Mouse (Mus musculus) intestine, postnatal 0 days (tissue): ENCODE data around the gene Ciao2b. TPM values are rescaled to one million over a fixed set of nuclear protein-coding genes. Genes with fewer than 3 reads are reported as not detected.
A peak's percentile ranks its signal among the peaks of the same experiment; 100 is the strongest.

Source experiments
- ATAC-seq: fragments of 200-750 bp; cut with Nextera tagmentation; 2 replicates; pipeline ENCODE4 v1.8.0; 2017; ENCODE audit warnings: mild to moderate bottlenecking, moderate TSS enrichment, moderate library complexity
- H3K27ac ChIP-seq: fragments of 300-500 bp; sonication (generic); 2 replicates; pipeline ENCODE4 v1.5.1; 2014; ENCODE audit warnings: mild to moderate bottlenecking, low read depth, low read length, moderate library complexity
- H3K27me3 ChIP-seq: fragments of 300-500 bp; sonication (generic); replicated peaks from 2 replicates; pipeline ENCODE4 v1.6.1; 2014; ENCODE audit warnings: low read length, mixed read lengths; ENCODE audit not compliant: control insufficient read depth, insufficient read depth
- H3K36me3 ChIP-seq: fragments of 300-500 bp; sonication (generic); 2 replicates; pipeline ENCODE4 v1.6.1; 2014; ENCODE audit warnings: mild to moderate bottlenecking, moderate library complexity; ENCODE audit not compliant: control insufficient read depth, insufficient read depth
- H3K4me1 ChIP-seq: fragments of 300-500 bp; sonication (generic); replicated peaks from 2 replicates; pipeline ENCODE4 v1.6.1; 2014; ENCODE audit warnings: antibody characterized with exemption, low read length, mixed read lengths; ENCODE audit not compliant: control insufficient read depth, insufficient read depth
- H3K4me2 ChIP-seq: fragments of 300-500 bp; sonication (generic); replicated peaks from 2 replicates; pipeline ENCODE4 v1.6.1; 2014; ENCODE audit warnings: low read depth, mild to moderate bottlenecking, moderate library complexity
- H3K4me3 ChIP-seq: fragments of 300-500 bp; sonication (generic); 2 replicates; pipeline ENCODE4 v1.5.1; 2014; ENCODE audit warnings: low read depth, low read length
- H3K9ac ChIP-seq: fragments of 300-500 bp; sonication (generic); 2 replicates; pipeline ENCODE4 v1.6.1; 2014; ENCODE audit warnings: mild to moderate bottlenecking, low read depth, low read length
- H3K9me3 ChIP-seq: fragments of 300-500 bp; sonication (generic); 2 replicates; pipeline ENCODE4 v1.6.1; 2016; ENCODE audit warnings: mixed run types; ENCODE audit not compliant: control insufficient read depth
- CTCF ChIP-seq: sonication (generic); IDR thresholded peaks from 2 replicates; pipeline ENCODE4 v1.5.1; 2016; ENCODE audit warnings: low read depth, mild to moderate bottlenecking, control low read depth, antibody characterized with exemption, moderate library complexity
- WGBS: fragments of 180-500 bp; shearing (Covaris S2); extraction: QIAGEN DNeasy Blood & Tissue Kit; methylation state at CpG from one replicate; pipeline ENCODE4 v1.1.7; 2014; 5-methylcytosine and 5-hydroxymethylcytosine counted together
- polyA plus RNA-seq: library from polyadenylated mRNA; unstranded; fragments of >200 nt; fragmentation: Nextera tagmentation; extraction: Ambion mirVana; gene quantifications from 2 replicates; pipeline ENCODE4 v1.2.1, GENCODE M21; 2015

Gene Ciao2b
- polyA plus RNA-seq, 1 experiment from 2014 or later: 60.6 TPM

DNA sequence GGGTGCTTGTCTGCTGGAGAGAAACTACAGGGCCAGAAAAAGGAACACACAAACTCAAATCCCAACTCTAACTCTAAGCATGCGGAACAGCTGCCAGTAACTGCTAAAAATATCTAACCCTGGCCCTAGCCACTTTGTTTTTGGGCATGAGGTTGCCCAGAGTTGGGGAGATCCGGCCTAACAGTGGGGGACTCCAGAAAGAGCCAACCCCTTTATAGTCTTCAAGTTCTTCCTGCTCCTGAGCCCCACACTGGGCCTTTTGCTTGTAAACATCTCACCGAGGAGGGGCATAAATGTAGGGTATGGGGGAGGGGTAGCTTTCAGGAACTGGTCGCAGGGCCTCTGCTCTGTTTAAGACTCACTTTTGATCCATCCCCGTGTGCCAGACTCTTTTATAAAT is 9.8 kb downstream of the Ciao2b start:
- Histone ChIP-seq H3K27me3 (peaks cover 22% of the 10 kb centered on the region; the same call in 1 of the 2 replicates), H3K27ac (no peak overlapping the region; the same call in 1 of the 2 replicates), H3K4me2 (peak overlapping the region; percentile 60), H3K4me1 (0 out of 2 replicates have a peak, but pooled peaks cover 5% of the 10 kb centered on the region), H3K4me3 (peak overlapping the region; percentile 31; the same call in 1 of the 2 replicates), H3K36me3 (peaks cover 4% of the 10 kb centered on the region; the same call in 1 of the 2 replicates), H3K9me3 (no peaks in the 10 kb centered on the region), H3K9ac (no peak overlapping the region)
- ATAC-seq: no peak
- 40% methylated on average over 5 of the region's 5 CpGs for WGBS
- TF ChIP-seq CTCF: no peak

DNA sequence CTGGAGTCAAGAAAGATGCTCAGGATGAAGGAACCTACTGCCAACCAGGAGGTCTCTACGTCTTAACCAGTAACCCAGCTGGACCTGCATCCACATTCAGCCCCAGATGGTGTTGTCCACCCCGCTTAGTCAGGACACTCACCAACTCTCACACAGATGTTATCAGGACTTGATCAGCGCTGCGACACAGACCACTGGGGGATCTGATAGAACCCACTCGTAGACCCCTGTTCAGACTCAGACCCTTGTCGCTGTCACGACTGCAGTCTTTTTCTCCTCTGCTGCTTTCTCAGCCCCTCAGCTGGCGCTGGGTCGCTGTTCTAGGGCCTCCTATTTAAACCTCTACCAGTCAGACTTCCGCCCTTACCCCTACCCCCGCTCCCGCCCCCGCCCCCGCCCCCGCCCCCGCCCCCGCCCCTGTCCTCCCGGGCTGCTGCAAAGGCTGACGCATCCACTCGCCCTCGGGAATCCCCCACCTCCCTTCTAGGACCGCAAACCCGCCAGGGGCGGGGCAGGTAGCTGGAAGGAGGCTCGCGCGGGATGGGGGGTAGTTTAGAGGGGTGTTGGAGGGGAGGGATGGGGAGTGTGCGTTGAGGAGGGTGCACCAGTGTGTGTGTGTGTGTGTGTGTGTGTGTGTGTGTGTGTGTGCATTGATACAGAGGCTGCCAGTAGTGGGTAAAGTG is 10.6 kb downstream of the Ciao2b start, which contains the start of gene Rrad:
Rrad (minus strand) TSS at position 347 of the 683 bp plus-strand sequence.
- peak; percentile 32; the same call in 1 of the 2 replicates for ATAC-seq
- TF ChIP-seq CTCF: no peak
- Histone ChIP-seq H3K4me3 (peak within 1 kb of the TSS; percentile 31), H3K27ac (no peak within 1 kb of the TSS; the same call in 1 of the 2 replicates), H3K9ac (peak within 1 kb of the TSS; percentile 24; the same call in 1 of the 2 replicates), H3K4me2 (peak within 1 kb of the TSS; percentile 60), H3K9me3 (no peaks in the 10 kb centered on the region), H3K4me1 (0 out of 2 replicates have a peak, but pooled peaks cover 5% of the 10 kb centered on the region), H3K36me3 (peaks cover 4% of the 10 kb centered on the region; the same call in 1 of the 2 replicates), H3K27me3 (peaks cover 22% of the 10 kb centered on the region; the same call in 1 of the 2 replicates)
- 2% methylated on average over 26 of the region's 28 CpGs for WGBS

GRCm38 (mm10) chr8:104630574-104630973 is 11.2 kb downstream of the Ciao2b start:
- H3K4me1 ChIP-seq: 0 out of 2 replicates have a peak, but pooled peaks cover 5% of the 10 kb centered on the region
- peaks cover 22% of the 10 kb centered on the region; the same call in 1 of the 2 replicates for H3K27me3 ChIP-seq
- no peaks in the 10 kb centered on the region for H3K9me3 ChIP-seq
- peak overlapping the region; percentile 60 for H3K4me2 ChIP-seq
- H3K9ac ChIP-seq: peak overlapping the region; percentile 24; the same call in 1 of the 2 replicates
- H3K27ac ChIP-seq: no peak overlapping the region
- ATAC-seq: peak; percentile 33; the same call in 1 of the 2 replicates
- H3K36me3 ChIP-seq: peaks cover 3% of the 10 kb centered on the region; the same call in 1 of the 2 replicates
- WGBS: 3% methylated on average over 36 of the region's 36 CpGs
- TF ChIP-seq CTCF: peak; percentile 35
- peak overlapping the region; percentile 31 for H3K4me3 ChIP-seq

DNA sequence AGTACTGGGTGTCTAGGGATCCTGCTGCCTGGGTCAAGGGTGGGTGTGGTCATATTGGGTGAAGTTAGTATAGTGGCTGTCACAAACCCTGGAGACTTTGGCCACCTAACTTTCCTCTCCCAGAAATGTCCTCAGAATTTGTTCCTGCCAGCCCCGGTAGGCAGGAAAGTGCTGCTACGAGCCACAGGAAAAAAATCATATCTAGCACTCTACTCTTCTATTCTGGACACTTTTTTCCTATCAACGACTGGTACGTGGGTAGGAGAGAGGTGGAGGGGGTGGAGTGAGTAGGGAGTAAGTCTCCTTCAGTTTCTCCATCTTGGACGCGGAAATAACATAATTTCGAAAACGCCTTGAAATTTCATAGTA is 11.7 kb downstream of the Ciao2b start:
- H3K27me3 ChIP-seq: peaks cover 22% of the 10 kb centered on the region; the same call in 1 of the 2 replicates
- WGBS: 32% methylated on average over 8 of the region's 8 CpGs
- H3K4me1 ChIP-seq: 0 out of 2 replicates have a peak, but pooled peaks cover 5% of the 10 kb centered on the region
- no peaks in the 10 kb centered on the region for H3K9me3 ChIP-seq
- H3K9ac ChIP-seq: no peak overlapping the region
- peak overlapping the region; percentile 60 for H3K4me2 ChIP-seq
- ATAC-seq: no peak
- H3K36me3 ChIP-seq: no peaks in the 10 kb centered on the region; the same call in 1 of the 2 replicates
- no peak overlapping the region for H3K27ac ChIP-seq
- peak overlapping the region; percentile 31; the same call in 1 of the 2 replicates for H3K4me3 ChIP-seq
- no peak for TF ChIP-seq CTCF

DNA sequence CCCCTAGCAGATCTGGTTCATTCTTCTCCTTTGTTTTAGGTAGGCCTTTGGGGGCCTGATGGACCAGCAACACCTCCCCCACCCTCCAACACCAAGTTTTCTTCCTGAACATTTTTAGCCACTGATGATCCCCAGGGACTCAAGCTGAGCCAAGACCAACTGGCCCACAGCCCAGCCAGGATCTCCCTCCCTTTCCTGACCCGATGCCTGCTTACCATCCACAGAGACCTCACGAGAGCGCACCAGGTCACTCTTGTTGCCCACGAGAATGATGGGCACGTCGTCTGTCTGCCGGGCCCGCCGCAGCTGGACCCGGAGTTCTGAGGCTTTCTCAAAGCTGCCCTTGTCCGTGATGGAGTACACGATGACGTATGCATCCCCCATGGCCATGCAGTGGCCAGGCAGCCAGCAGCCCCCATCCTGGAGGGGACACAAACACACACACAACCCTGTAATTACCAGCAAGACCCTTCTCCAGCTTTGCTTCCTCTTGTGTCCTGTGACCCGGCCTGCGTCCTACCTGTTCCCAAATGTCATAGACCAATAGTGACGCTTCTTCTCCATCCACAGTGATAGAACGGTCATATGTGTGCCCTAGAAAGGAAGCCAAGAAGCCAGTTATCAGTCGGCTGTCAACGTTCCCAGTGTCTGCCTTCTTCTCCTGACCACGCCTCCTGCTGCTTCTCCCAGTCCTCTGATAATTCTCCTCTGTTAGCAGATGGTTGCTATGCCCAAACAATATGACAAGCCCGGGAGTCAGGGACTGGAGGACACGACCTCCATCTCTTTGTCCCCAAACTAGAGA is 12.3 kb downstream of the Ciao2b start:
- 0 out of 2 replicates have a peak, but pooled peaks cover 5% of the 10 kb centered on the region for H3K4me1 ChIP-seq
- no peak overlapping the region for H3K4me3 ChIP-seq
- peaks cover 22% of the 10 kb centered on the region; the same call in 1 of the 2 replicates for H3K27me3 ChIP-seq
- no peak for ATAC-seq
- H3K9me3 ChIP-seq: no peaks in the 10 kb centered on the region
- H3K4me2 ChIP-seq: peak overlapping the region; percentile 60; the same call in 1 of the 2 replicates
- 70% methylated on average over 22 of the region's 22 CpGs for WGBS
- no peak overlapping the region for H3K27ac ChIP-seq
- no peak for TF ChIP-seq CTCF
- no peak overlapping the region for H3K9ac ChIP-seq
- no peaks in the 10 kb centered on the region for H3K36me3 ChIP-seq
